Mouse (Mus musculus): Measurements from ENCODE around the gene Ece2. TPM values are rescaled to one million over a fixed set of nuclear protein-coding genes. Genes with fewer than 3 reads are reported as not detected.

Gene Ece2
- polyA plus RNA-seq, 1 experiment = 0.64 TPM

GRCm38 (mm10) chr16:20600511-20600910 is 29.1 kb upstream of the Ece2 start:
- WGBS = 64% methylated on average over 5 of the region's 5 CpGs
- Histone ChIP-seq H3K4me1 (ENCODE audit: control insufficient read depth, insufficient read depth, low read length) (no peaks in the 10 kb centered on the region), H3K4me3 (replicated peaks; ENCODE audit: extremely low read depth, low read depth, low read length) (no peak overlapping the region)
- TF ChIP-seq POLR2A (IDR thresholded peaks at IDR 0.05; ENCODE audit: borderline replicate concordance, extremely low read depth, low read depth, low read length) = no peak
- no peak for TF ChIP-seq CTCF (IDR thresholded peaks at IDR 0.05; ENCODE audit: insufficient read depth, low read length)
- DNase-seq = no peak

- 73% methylated on average over 9 of the region's 9 CpGs for WGBS
- Histone ChIP-seq H3K4me1 (ENCODE audit: control insufficient read depth, insufficient read depth, low read length) (no peaks in the 10 kb centered on the region), H3K4me3 (replicated peaks; ENCODE audit: extremely low read depth, low read depth, low read length) (no peak overlapping the region)
- no peak for DNase-seq
- TF ChIP-seq CTCF (IDR thresholded peaks at IDR 0.05; ENCODE audit: insufficient read depth, low read length) = no peak
These were observed 24.9 kb upstream of the Ece2 start for GRCm38 (mm10) chr16:20604705-20605104.

GRCm38 (mm10) chr16:20610501-20611356 is 18.9 kb upstream of the Ece2 start:
- TF ChIP-seq POLR2A (IDR thresholded peaks at IDR 0.05; ENCODE audit: borderline replicate concordance, extremely low read depth, low read depth, low read length) (peak; percentile 92), CTCF (IDR thresholded peaks at IDR 0.05; ENCODE audit: insufficient read depth, low read length) (no peak)
- Histone ChIP-seq H3K4me1 (ENCODE audit: control insufficient read depth, insufficient read depth, low read length) (peaks cover 2% of the 10 kb centered on the region; the same call in 1 of the 2 replicates), H3K4me3 (replicated peaks; ENCODE audit: extremely low read depth, low read depth, low read length) (peak overlapping the region; percentile 78)
- under 1% methylated on average over 28 of the region's 28 CpGs for WGBS
- DNase-seq = peak; percentile 75

- peak; percentile 83 for DNase-seq
- 1% methylated on average over 41 of the region's 41 CpGs for WGBS
These were observed 18.0 kb upstream of the Ece2 start, which contains the start of the genes Eef1akmt4, Gm49333 and Alg3 for GRCm38 (mm10) chr16:20611357-20612227. Eef1akmt4 (plus strand) TSS chr16:20611593. Gm49333 (plus strand) TSS chr16:20611610. Alg3 (minus strand) TSS chr16:20611735.

GRCm38 (mm10) chr16:20619541-20620398 is 9.9 kb upstream of the Ece2 start:
- 3% methylated on average over 81 of the region's 83 CpGs for WGBS
- H3K4me1 ChIP-seq (ENCODE audit: control insufficient read depth, insufficient read depth, low read length) = peaks cover 9% of the 10 kb centered on the region
- TF ChIP-seq CTCF (IDR thresholded peaks at IDR 0.05; ENCODE audit: insufficient read depth, low read length) = no peak
- no peak for TF ChIP-seq POLR2A (IDR thresholded peaks at IDR 0.05; ENCODE audit: borderline replicate concordance, extremely low read depth, low read depth, low read length)
- peak; percentile 34 for DNase-seq
- H3K4me3 ChIP-seq (replicated peaks; ENCODE audit: extremely low read depth, low read depth, low read length) = no peak overlapping the region

More at GRCm38 (mm10) chr16:20611357-20612227, 18.0 kb upstream of the Ece2 start, which contains the start of the genes Eef1akmt4, Gm49333 and Alg3:
- Histone ChIP-seq H3K4me3 (replicated peaks; ENCODE audit: extremely low read depth, low read depth, low read length) (peak within 1 kb of the TSS; percentile 78), H3K4me1 (ENCODE audit: control insufficient read depth, insufficient read depth, low read length) (peaks cover 2% of the 10 kb centered on the region; the same call in 1 of the 2 replicates)
- no peak for TF ChIP-seq CTCF (IDR thresholded peaks at IDR 0.05; ENCODE audit: insufficient read depth, low read length)
- peak; percentile 42; the same call in 1 of the 2 replicates for TF ChIP-seq POLR2A (IDR thresholded peaks at IDR 0.05; ENCODE audit: borderline replicate concordance, extremely low read depth, low read depth, low read length)

- WGBS = under 1% methylated on average over 9 of the region's 9 CpGs
- DNase-seq = no peak
- TF ChIP-seq POLR2A (IDR thresholded peaks at IDR 0.05; ENCODE audit: borderline replicate concordance, extremely low read depth, low read depth, low read length) (no peak), CTCF (IDR thresholded peaks at IDR 0.05; ENCODE audit: insufficient read depth, low read length) (no peak)
- peaks cover 9% of the 10 kb centered on the region for H3K4me1 ChIP-seq (ENCODE audit: control insufficient read depth, insufficient read depth, low read length)
- H3K4me3 ChIP-seq (replicated peaks; ENCODE audit: extremely low read depth, low read depth, low read length) = no peak overlapping the region
These were observed 9.3 kb upstream of the Ece2 start for GRCm38 (mm10) chr16:20620399-20620735.

GRCm38 (mm10) chr16:20620751-20621190 is 8.9 kb upstream of the Ece2 start:
- H3K4me1 ChIP-seq (ENCODE audit: control insufficient read depth, insufficient read depth, low read length) = peaks cover 9% of the 10 kb centered on the region
- peak overlapping the region; percentile 67 for H3K4me3 ChIP-seq (replicated peaks; ENCODE audit: extremely low read depth, low read depth, low read length)
- no peak for DNase-seq
- WGBS = under 1% methylated on average over 32 of the region's 32 CpGs
- TF ChIP-seq POLR2A (IDR thresholded peaks at IDR 0.05; ENCODE audit: borderline replicate concordance, extremely low read depth, low read depth, low read length) = no peak
- no peak for TF ChIP-seq CTCF (IDR thresholded peaks at IDR 0.05; ENCODE audit: insufficient read depth, low read length)

- Histone ChIP-seq H3K4me3 (replicated peaks; ENCODE audit: extremely low read depth, low read depth, low read length) (peak within 1 kb of the TSS; percentile 67), H3K4me1 (ENCODE audit: control insufficient read depth, insufficient read depth, low read length) (peaks cover 9% of the 10 kb centered on the region)
- 1% methylated on average over 73 of the region's 92 CpGs for WGBS
- peak; percentile 66 for DNase-seq
- TF ChIP-seq CTCF (IDR thresholded peaks at IDR 0.05; ENCODE audit: insufficient read depth, low read length) (no peak), POLR2A (IDR thresholded peaks at IDR 0.05; ENCODE audit: borderline replicate concordance, extremely low read depth, low read depth, low read length) (no peak)
These were observed 8.2 kb upstream of the Ece2 start, which contains the start of gene Camk2n2 for GRCm38 (mm10) chr16:20621191-20621990. Camk2n2 (minus strand) TSS chr16:20621287.

Measured in lung, adult 2 months (tissue).